Mouse (Mus musculus): Measurements from ENCODE around the gene Vamp1.

Gene Vamp1

DNA sequence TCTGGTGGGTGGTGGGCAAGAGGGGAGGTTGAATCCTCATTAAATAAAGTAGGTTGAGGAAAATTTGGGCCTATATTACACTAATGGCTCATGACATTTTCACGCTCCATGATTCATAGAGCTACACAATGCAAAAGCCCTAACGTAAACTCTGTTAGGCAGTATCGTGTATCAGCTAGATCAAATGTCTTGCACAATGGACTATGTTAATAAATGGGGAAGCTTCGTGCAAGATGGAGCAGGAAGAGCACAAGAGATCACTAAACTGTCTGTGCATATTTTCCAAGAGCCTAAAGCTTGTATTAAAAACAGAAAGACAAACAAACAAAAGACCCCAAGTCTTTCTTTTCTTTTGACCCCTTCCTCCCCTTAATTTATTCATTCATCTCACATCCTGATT, 78.7 kb downstream of the Vamp1 start:
- DNase-seq = no peak

All from cerebellum, adult 8-10 months (tissue).